Mouse (Mus musculus) cerebellum, postnatal 4 days (tissue): ENCODE data around the gene Dennd1a.

Experiments
- DNase-seq, 2 experiments: peaks; one replicate each; pipeline ENCODE4 v3.0.0; 2022; ENCODE audit warnings: low spot score in 2 of 2, mixed read lengths in 1 of 2

Dennd1a gene

DNA sequence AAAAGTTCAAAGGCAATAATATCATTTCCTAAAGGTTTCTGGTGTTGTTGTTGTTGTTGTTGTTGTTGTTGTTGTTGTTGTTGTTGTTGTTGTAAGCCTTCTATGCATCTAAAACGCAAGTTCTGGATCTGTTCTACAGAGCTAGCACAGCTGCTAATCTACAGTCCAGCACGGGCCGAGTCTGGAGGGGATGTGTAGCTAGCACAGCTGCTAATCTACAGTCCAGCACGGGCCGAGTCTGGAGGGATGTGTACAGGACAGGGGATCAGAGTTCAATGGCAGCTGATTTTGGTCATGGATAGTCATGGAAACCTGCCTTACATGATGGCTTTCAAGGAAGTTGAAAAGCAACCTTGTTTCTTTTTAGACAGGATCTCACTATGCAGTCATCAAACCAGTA is 57.3 kb downstream of the Dennd1a start:
- no peak for DNase-seq

DNA sequence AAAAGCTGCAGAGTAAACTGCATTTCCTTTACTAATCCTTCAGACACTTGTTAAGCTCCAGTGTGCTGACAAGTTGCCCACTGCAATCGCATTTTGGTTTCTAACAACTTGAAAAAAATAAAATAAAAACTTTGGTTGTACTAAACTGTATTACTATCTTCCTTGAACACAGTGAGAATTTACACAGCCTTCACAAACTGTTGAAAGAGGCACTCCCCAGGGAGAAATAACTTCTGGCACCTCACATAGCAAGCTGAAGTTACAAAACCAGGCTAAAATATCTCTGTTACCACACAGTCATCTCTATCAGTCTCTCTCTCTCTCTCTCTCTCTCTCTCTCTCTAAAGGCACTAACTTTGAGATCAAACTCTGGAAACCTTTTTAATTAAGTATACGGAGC is 63.4 kb downstream of the Dennd1a start:
- no peak for DNase-seq

DNA sequence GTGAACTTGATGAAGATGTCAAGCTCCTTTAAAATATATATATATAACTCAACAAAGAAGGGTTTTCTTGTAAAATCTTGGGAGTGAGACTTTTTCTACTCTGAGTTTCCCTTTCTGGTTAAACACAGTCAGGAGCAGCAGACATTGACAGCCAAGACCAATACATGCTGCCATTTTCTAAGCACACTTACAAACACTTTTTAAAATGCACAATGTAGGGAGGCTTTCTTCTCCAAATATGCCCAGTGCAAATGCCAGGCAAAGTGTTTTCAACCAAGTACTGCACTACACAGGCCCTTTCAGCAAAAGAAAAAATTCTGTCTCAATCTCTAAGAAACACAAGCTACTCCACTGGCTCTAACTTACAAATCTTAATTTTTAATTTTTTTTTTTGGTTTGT is 65.7 kb downstream of the Dennd1a start:
- no peak for DNase-seq

GRCm38 (mm10) chr2:38220687-38221435 is 66.3 kb downstream of the Dennd1a start:
- DNase-seq: no peak

DNA sequence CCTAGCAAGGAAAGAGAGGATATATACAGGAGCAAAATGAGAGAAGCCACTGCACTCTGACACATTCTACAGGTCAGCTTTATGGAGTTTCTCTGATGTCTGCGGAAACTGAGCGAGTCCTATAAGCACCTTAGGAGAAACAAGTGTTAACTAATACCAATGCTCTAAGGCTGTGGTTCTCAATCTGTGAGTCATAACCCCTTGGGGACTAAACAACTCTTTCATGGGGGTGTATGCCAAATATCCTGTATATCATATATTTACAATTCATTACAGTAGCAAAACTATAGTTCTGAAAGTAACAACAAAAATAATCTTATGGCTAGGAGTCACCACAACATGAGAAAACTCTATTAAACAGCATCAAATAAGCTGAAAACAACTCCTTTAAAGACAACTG is 67.5 kb downstream of the Dennd1a start:
- no peak for DNase-seq

- DNase-seq: no peak
Observed at GRCm38 (mm10) chr2:38213041-38213440, 74.1 kb downstream of the Dennd1a start.

DNA sequence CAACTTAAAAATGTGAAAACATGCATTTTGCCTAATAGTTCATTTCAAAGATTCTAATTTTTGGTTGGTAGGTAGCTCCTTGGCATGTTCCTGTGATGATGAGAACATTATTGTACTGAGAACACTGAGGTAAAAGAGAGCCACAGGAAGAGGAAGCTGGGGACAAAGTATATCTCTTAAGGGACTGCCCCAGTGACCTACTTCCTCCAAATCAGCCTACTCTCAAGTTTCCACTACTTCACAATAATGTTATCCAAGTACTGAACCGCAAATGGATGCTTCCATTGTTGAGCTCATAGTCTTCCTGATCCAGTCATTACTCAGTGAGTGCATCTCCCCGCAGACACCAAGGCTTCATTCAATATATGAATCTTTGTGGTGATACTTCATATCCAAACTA is 75.8 kb downstream of the Dennd1a start:
- DNase-seq: no peak

DNA sequence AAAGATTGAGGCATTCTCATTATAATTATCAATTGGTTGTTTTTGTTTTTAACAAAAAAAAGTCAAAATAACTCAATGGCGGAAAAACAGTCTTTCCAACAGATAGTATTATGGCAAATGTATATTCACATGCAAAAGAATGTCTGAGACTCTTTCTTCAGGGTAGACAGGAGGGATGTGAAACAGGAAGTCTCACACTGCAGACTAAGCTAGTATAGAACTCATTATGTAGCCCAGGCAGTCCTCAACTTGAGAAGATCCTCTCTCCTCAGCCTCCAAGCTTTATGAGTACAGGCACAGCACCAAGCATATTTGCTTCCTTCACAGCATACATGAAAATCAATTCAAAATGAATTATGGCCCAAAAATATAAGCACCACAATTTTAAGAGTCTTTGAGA is 79.4 kb downstream of the Dennd1a start:
- no peak for DNase-seq

DNA sequence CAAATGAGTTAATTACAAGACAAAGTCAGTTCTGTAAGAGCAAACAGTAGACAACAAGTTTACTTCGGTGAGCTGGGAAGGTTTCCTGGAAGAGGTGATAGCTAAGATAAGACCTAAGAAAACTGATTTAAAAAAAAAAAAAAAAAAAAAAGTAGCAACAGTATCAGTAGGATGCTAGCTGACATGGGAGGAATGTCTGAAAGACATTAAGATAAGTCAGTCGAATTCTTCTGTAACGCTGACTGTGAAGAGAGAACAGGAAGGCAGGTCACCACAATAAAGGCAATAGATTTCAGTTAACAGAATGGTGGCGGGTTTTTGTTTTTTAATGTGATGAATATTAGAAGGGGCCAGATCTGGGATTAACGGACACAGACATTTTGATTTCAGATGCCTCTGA is 81.9 kb downstream of the Dennd1a start:
- DNase-seq: no peak

DNA sequence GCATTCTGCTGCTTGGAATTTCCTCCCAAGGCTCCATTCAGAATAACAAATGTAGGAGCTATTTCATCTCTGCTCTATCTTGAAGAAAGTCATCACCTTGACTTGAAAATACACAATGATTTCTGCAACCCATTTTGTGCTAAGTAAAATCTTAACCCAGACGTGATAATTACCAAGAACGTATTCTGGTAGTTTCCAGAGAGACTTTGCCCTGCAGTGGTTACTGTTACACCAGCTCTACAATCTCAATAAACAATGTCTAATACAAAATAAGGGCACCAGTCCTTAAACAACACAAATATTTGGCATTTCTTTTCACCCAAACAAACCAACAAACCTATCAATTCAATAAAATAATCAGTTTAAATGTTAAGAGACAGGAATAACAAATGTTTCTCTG is 82.5 kb downstream of the Dennd1a start:
- no peak for DNase-seq

- no peak for DNase-seq
Observed at GRCm38 (mm10) chr2:38198072-38198471, 89.1 kb downstream of the Dennd1a start.

DNA sequence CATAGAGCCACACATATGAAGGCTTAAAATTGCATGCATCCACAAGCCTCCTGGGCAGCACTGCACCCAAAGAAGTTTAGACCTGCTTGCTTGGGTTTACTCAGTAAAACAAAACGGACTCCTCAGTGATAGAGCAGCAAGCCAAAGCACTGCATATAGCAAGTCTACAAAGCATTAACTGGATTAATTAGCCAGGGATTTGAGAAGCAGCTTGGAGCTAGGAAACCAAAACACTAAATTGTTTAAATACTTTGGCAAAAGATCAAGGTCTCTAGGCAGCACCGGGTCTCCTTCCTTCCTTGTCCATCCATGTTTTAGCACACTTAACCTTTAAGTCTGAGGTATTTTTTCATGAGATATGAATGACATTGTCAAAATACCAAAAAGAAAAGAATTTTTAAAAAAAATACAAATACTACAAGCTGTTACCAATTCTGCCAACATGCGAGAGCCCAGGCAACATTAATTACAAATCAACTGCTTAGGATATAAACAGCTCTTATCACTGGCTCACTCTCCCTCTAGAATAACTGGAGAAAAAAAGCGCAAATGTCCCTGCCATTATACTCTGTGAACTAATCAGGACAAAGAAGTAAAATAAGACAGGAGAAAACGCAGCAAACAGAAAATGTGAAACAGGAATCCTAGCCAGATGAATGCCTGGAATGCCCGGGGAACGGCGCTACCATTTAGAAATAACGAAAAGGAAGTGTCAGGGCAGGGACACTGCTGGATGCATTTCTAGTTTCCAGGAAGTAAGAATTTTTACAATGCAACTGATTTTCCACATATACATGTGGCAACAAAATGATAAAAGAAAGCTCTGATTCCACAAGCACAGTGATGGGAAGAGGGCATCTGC is 90.8 kb downstream of the Dennd1a start:
- no peak for DNase-seq

DNA sequence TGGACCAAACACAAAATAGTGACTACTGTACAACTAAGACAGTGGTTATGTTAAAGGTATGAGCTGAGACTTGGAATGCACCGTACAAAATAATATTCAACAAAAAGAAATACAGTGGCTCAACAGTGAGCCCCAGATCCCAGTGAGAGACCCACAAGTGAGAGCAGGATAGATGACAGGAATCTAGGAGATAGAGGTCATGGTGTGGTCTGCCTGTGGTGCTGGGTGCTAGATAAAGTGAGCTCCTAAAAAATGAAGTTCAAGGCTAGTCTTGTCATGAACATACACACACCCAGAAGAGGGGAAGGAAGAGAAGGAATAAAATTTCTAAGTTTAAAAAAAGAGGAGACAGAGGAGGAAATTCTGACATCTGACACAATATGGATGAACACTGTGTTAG is 95.2 kb downstream of the Dennd1a start:
- DNase-seq: no peak

DNA sequence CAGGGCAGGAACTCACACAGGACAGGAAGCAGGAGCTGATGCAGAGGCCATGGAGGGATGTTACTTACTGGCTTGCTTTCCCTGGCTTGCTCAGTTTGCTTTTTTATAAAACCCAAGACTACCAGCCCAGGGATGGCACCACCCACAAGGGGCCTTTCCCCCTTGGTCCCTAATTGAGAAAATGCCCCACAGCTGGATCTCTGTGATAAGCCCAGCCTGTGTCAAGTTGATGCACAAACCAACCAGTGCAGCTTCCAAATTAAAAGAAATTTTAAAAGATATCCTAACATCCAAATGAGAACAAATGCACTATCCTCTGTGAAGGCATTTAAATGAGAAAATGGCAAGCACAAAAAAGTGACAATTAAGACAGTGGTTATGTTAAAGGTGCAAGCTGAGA is 95.6 kb downstream of the Dennd1a start:
- no peak for DNase-seq

DNA sequence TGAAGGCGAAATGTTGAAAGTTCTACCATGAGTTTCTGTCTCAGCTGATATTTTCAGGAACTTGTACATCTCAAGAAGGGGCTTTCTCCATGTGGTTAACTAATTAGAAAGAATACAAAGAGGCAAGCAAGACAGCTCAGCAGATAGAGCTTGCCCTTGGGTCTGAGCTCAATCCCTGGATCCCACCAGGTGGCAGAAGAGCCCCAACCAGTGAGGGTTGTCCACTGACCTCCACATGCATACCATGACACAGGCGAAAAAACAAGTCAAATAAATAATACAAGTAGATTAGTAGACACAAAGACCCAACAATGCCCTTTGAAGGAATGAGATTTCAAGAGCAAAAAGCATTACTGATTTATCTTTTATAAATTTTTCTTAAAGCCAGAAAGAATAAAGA is 100.8 kb downstream of the Dennd1a start:
- no peak for DNase-seq

- DNase-seq: no peak
Observed at GRCm38 (mm10) chr2:38184977-38185376, 102.2 kb downstream of the Dennd1a start.

DNA sequence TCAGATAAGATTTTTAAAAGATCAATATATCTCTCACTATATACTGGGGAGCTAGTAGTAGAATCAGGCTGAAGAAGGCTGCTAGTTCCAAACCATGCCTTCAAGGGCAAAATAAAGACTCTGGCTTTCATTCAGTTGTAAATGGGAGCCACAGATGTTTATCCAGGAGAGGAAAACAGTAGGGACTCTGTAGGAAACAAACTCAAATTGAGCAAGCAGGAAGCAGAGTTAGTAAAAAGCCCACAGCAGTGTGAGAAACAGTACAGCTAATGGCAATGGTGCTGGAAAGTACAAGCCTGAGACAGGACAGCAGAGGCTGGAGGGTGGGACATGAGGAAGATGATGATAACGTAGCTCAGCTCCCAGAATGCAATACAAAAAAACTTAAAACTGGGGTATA is 103.3 kb downstream of the Dennd1a start:
- no peak for DNase-seq

- no peak for DNase-seq
Observed at GRCm38 (mm10) chr2:38182283-38182682, 104.9 kb downstream of the Dennd1a start.

- DNase-seq: no peak
Observed at GRCm38 (mm10) chr2:38177583-38177978, 109.6 kb downstream of the Dennd1a start.

- no peak for DNase-seq
Observed at GRCm38 (mm10) chr2:38176870-38177582, 110.2 kb downstream of the Dennd1a start.

GRCm38 (mm10) chr2:38175276-38175675 is 111.9 kb downstream of the Dennd1a start:
- DNase-seq: no peak

DNA sequence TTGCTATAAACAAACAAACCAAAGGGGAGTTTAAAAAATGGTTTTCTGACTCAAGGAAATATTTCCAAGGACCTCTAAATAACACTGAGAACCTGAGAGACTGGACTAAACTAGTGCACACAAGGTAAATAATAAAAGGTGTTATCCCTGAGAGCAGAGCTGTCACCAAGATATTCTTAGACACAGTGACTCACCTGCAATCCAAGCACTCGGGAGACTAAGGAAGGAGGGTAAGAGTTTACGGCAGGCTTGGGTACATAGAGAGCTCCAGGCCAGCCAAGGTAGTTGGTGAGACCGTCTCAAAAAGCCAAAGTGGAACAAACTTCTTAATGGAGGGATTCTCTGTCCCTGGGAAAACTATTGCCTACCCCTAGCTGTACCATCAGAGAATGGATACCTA is 118.6 kb downstream of the Dennd1a start:
- no peak for DNase-seq

DNA sequence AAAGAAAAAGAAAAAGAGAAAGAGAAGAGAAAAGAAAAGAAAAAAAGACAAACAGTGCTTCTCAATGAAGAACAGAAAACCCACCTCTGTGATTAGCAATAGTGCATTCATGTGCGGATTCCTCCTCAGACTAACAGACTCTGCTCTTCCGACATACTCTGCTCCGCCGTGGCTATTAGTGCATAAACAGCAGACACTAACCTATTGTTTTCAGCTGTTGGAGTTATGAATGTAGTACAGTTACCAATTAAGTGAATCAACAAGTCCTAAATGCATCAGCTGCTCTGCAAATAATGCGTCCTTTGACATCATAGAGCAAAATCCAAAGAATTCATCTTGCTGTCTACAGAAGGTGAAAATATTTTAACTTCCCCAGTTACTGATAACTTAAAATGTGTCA is 121.2 kb downstream of the Dennd1a start:
- no peak for DNase-seq
